Mouse (Mus musculus): ENCODE measurements around the gene Soga1. TPM values are rescaled to one million over a fixed set of nuclear protein-coding genes. Genes with fewer than 3 reads are reported as not detected.

Gene Soga1
- total RNA-seq, 2 experiments from 2014 or later = 31.4 to 36.3 TPM

GRCm38 (mm10) chr2:157010121-157010520 is 68.9 kb downstream of the Soga1 start:
- TF ChIP-seq CTCF (conservative IDR thresholded peaks at IDR 0.05) = no peak
- H3K27ac ChIP-seq = peak overlapping the region; percentile 40; the same call in 1 of the 2 replicates
- DNase-seq (ENCODE audit: low spot score in 2 of 2) = no peak
- H3K4me3 ChIP-seq = no peak overlapping the region

- H3K27ac ChIP-seq = no peak overlapping the region
- no peak for DNase-seq (ENCODE audit: low spot score in 2 of 2)
- TF ChIP-seq CTCF (conservative IDR thresholded peaks at IDR 0.05) = no peak
- H3K4me3 ChIP-seq = no peak overlapping the region
Observed at GRCm38 (mm10) chr2:157008509-157008908, 70.5 kb downstream of the Soga1 start.

GRCm38 (mm10) chr2:157007234-157007596 is 71.8 kb downstream of the Soga1 start:
- Histone ChIP-seq H3K4me3 (peak overlapping the region; percentile 66), H3K27ac (peak overlapping the region; percentile 88)
- DNase-seq (ENCODE audit: low spot score in 2 of 2) = no peak
- no peak for TF ChIP-seq CTCF (conservative IDR thresholded peaks at IDR 0.05)

- TF ChIP-seq CTCF (conservative IDR thresholded peaks at IDR 0.05) = no peak
- peak within 1 kb of the TSS; percentile 66 for H3K4me3 ChIP-seq
Observed at GRCm38 (mm10) chr2:157006511-157007233, 72.4 kb downstream of the Soga1 start, which contains the start of gene Dsn1. Dsn1 (minus strand) TSS chr2:157007154.

GRCm38 (mm10) chr2:157002321-157002720 is 76.7 kb downstream of the Soga1 start:
- Histone ChIP-seq H3K27ac (no peak overlapping the region), H3K4me3 (no peak overlapping the region)
- TF ChIP-seq CTCF (conservative IDR thresholded peaks at IDR 0.05) = no peak
- DNase-seq (ENCODE audit: low spot score in 2 of 2) = no peak

More at GRCm38 (mm10) chr2:157006511-157007233, 72.4 kb downstream of the Soga1 start, which contains the start of gene Dsn1:
- peak within 1 kb of the TSS; percentile 88 for H3K27ac ChIP-seq
- DNase-seq (ENCODE audit: low spot score in 2 of 2) = peak; percentile 83 to 86

GRCm38 (mm10) chr2:156998263-156998662 is 80.8 kb downstream of the Soga1 start:
- TF ChIP-seq CTCF (conservative IDR thresholded peaks at IDR 0.05) = no peak
- Histone ChIP-seq H3K4me3 (no peak overlapping the region), H3K27ac (no peak overlapping the region)
- DNase-seq (ENCODE audit: low spot score in 2 of 2) = no peak

- H3K4me3 ChIP-seq = no peak overlapping the region
- peak; percentile 51 to 53 for DNase-seq (ENCODE audit: low spot score in 2 of 2)
- no peak overlapping the region for H3K27ac ChIP-seq
- TF ChIP-seq CTCF (conservative IDR thresholded peaks at IDR 0.05) = peak; percentile 92
Observed at GRCm38 (mm10) chr2:156996576-156996975, 82.5 kb downstream of the Soga1 start.

- DNase-seq (ENCODE audit: low spot score in 2 of 2) = peak; percentile 95 to 97
- Histone ChIP-seq H3K27ac (peak within 1 kb of the TSS; percentile 97), H3K4me3 (peak within 1 kb of the TSS; percentile 74)
- peak; percentile 72 for TF ChIP-seq CTCF (conservative IDR thresholded peaks at IDR 0.05)
Observed at GRCm38 (mm10) chr2:156991470-156992319, 87.4 kb downstream of the Soga1 start, which contains the start of gene Ndrg3. Ndrg3 (minus strand) TSS chr2:156992056.

GRCm38 (mm10) chr2:156990727-156991431 is 88.2 kb downstream of the Soga1 start:
- Histone ChIP-seq H3K27ac (peak overlapping the region; percentile 97), H3K4me3 (peak overlapping the region; percentile 74)
- no peak for DNase-seq (ENCODE audit: low spot score in 2 of 2)
- TF ChIP-seq CTCF (conservative IDR thresholded peaks at IDR 0.05) = peak; percentile 50

- TF ChIP-seq CTCF (conservative IDR thresholded peaks at IDR 0.05) = no peak
- DNase-seq (ENCODE audit: low spot score in 2 of 2) = no peak
- Histone ChIP-seq H3K27ac (peak overlapping the region; percentile 18; the same call in 1 of the 2 replicates), H3K4me3 (no peak overlapping the region)
Observed at GRCm38 (mm10) chr2:156987316-156987715, 91.7 kb downstream of the Soga1 start.

GRCm38 (mm10) chr2:156982864-156983263 is 96.2 kb downstream of the Soga1 start:
- H3K4me3 ChIP-seq = no peak overlapping the region
- no peak for DNase-seq (ENCODE audit: low spot score in 2 of 2)
- TF ChIP-seq CTCF (conservative IDR thresholded peaks at IDR 0.05) = no peak
- H3K27ac ChIP-seq = peak overlapping the region; percentile 61; the same call in 1 of the 2 replicates

GRCm38 (mm10) chr2:156981291-156981690 is 97.8 kb downstream of the Soga1 start:
- no peak for TF ChIP-seq CTCF (conservative IDR thresholded peaks at IDR 0.05)

More at GRCm38 (mm10) chr2:156981291-156981690, 97.8 kb downstream of the Soga1 start:
- no peak for DNase-seq (ENCODE audit: low spot score in 2 of 2)
- no peak overlapping the region for H3K4me3 ChIP-seq
- no peak overlapping the region for H3K27ac ChIP-seq
